Mouse (Mus musculus): ENCODE measurements at regions not wholly inside any gene's neighbourhood (a gene's known extent, or its start where the extent isn't known, plus 50 kb on each side); places are given as distances from the start of the nearest gene placed in this dataset.

DNA sequence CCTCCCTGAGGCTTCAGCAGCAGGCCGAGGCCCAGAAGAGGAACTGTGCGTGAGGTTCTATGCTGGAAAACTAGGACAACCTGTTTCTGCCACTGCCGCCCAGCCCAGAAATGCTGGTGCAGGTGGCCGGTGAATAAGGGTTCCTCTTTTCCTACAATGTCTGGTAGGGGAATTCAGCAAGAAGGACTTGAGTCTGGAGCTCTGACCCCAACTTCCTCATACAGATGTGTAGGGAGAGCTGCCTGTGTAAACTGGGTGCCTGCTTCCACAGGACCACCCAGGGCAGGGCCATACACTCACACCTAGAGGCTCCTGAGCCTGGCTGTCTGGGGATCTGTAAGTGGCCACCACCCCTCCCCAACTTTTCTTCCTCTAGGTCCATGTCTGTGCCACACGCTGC, 60.3 kb upstream of the Id2 start:
- TF ChIP-seq POLR2A (IDR thresholded peaks at IDR 0.05; ENCODE audit: insufficient read depth, low read depth, low read length) (no peak), CTCF (IDR thresholded peaks at IDR 0.05) (no peak), EP300 (IDR thresholded peaks at IDR 0.05; ENCODE audit: insufficient read depth, low read depth, low read length) (no peak)
